Mouse (Mus musculus): ENCODE data around the gene Arhgap15. TPM values are rescaled to one million over a fixed set of nuclear protein-coding genes. Genes with fewer than 3 reads are reported as not detected.

Gene Arhgap15
- total RNA-seq, 1 experiment: not detected

DNA sequence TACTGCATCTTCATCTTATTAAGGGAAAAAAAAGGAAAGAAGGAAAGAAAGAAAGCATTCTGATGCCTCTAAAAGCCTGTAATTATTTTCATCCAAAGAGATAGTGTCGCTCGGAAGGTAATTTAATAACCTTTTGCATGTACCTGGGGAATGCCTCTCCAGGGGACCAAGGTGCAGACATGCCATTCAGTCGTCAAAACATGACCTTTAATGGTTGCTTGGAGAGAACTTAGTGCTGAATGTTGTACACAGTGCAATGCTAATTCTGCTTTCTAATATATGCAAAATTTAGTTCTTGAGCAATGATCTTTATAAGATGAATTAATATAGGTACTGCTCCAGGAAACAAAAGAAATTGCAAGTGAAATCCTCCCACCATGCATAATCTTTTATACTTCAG is 239.3 kb downstream of the Arhgap15 start:
- no peak for TF ChIP-seq HCFC1 (IDR thresholded peaks at IDR 0.05; ENCODE audit: borderline replicate concordance, insufficient read depth, low read length)
- no peak for TF ChIP-seq CHD2 (IDR thresholded peaks at IDR 0.05; ENCODE audit: low read depth, low read length)
- no peak for TF ChIP-seq ZNF384 (IDR thresholded peaks at IDR 0.05; ENCODE audit: low read depth, low read length)
- no peak for TF ChIP-seq MAFK (IDR thresholded peaks at IDR 0.05; ENCODE audit: insufficient read depth, low read depth, low read length)
- TF ChIP-seq ZC3H11A (IDR thresholded peaks at IDR 0.05; ENCODE audit: borderline replicate concordance, low read depth, low read length): no peak
- in situ Hi-C loops (cut with MboI; ENCODE audit: low sequenced_read_pairs in 2 of 2, unreplicated experiment in 2 of 2): no loop called here
- no peak for DNase-seq (ENCODE audit: low read depth, low spot score)
- Histone ChIP-seq H3K9ac (ENCODE audit: insufficient read depth, low read depth, low read length, poor library complexity, severe bottlenecking) (no peak overlapping the region), H3K36me3 (ENCODE audit: control insufficient read depth, insufficient read depth, low read length, poor library complexity, severe bottlenecking) (no peaks in the 10 kb centered on the region), H3K27ac (ENCODE audit: insufficient read depth, low read depth, low read length, poor library complexity, severe bottlenecking) (no peak overlapping the region), H3K9me3 (ENCODE audit: control insufficient read depth, insufficient read depth, low read depth, low read length) (no peaks in the 10 kb centered on the region), H3K4me3 (ENCODE audit: insufficient read depth in 1 of 2, low read depth in 1 of 2, low read length in 2 of 2, poor library complexity in 1 of 2, severe bottlenecking in 1 of 2) (no peak overlapping the region), H3K4me1 (ENCODE audit: control insufficient read depth in 2 of 2, insufficient read depth in 2 of 2, low read length in 2 of 2, poor library complexity in 1 of 2) (no peaks in the 10 kb centered on the region)

GRCm38 (mm10) chr2:43989850-43990249 is 241.2 kb downstream of the Arhgap15 start:
- H3K4me1 ChIP-seq (ENCODE audit: control insufficient read depth in 2 of 2, insufficient read depth in 2 of 2, low read length in 2 of 2, poor library complexity in 1 of 2): no peaks in the 10 kb centered on the region
- H3K4me3 ChIP-seq (ENCODE audit: insufficient read depth in 1 of 2, low read depth in 1 of 2, low read length in 2 of 2, poor library complexity in 1 of 2, severe bottlenecking in 1 of 2): no peak overlapping the region
- in situ Hi-C loops (cut with MboI; ENCODE audit: low sequenced_read_pairs in 2 of 2, unreplicated experiment in 2 of 2): no loop called here
- H3K27ac ChIP-seq (ENCODE audit: insufficient read depth, low read depth, low read length, poor library complexity, severe bottlenecking): no peak overlapping the region
- no peak for DNase-seq (ENCODE audit: low read depth, low spot score)
- H3K9ac ChIP-seq (ENCODE audit: insufficient read depth, low read depth, low read length, poor library complexity, severe bottlenecking): no peak overlapping the region
- no peak for TF ChIP-seq CHD2 (IDR thresholded peaks at IDR 0.05; ENCODE audit: low read depth, low read length)
- no peak for TF ChIP-seq HCFC1 (IDR thresholded peaks at IDR 0.05; ENCODE audit: borderline replicate concordance, insufficient read depth, low read length)
- H3K9me3 ChIP-seq (ENCODE audit: control insufficient read depth, insufficient read depth, low read depth, low read length): no peaks in the 10 kb centered on the region
- no peaks in the 10 kb centered on the region for H3K36me3 ChIP-seq (ENCODE audit: control insufficient read depth, insufficient read depth, low read length, poor library complexity, severe bottlenecking)

- H3K36me3 ChIP-seq (ENCODE audit: control insufficient read depth, insufficient read depth, low read length, poor library complexity, severe bottlenecking): no peaks in the 10 kb centered on the region
- H3K4me1 ChIP-seq (ENCODE audit: control insufficient read depth in 2 of 2, insufficient read depth in 2 of 2, low read length in 2 of 2, poor library complexity in 1 of 2): no peaks in the 10 kb centered on the region
- no peak overlapping the region for H3K9ac ChIP-seq (ENCODE audit: insufficient read depth, low read depth, low read length, poor library complexity, severe bottlenecking)
- DNase-seq (ENCODE audit: low read depth, low spot score): no peak
- no peak overlapping the region for H3K27ac ChIP-seq (ENCODE audit: insufficient read depth, low read depth, low read length, poor library complexity, severe bottlenecking)
- no peaks in the 10 kb centered on the region for H3K9me3 ChIP-seq (ENCODE audit: control insufficient read depth, insufficient read depth, low read depth, low read length)
- TF ChIP-seq ZNF384 (IDR thresholded peaks at IDR 0.05; ENCODE audit: low read depth, low read length) (no peak), HCFC1 (IDR thresholded peaks at IDR 0.05; ENCODE audit: borderline replicate concordance, insufficient read depth, low read length) (no peak), ZC3H11A (IDR thresholded peaks at IDR 0.05; ENCODE audit: borderline replicate concordance, low read depth, low read length) (no peak), CHD2 (IDR thresholded peaks at IDR 0.05; ENCODE audit: low read depth, low read length) (no peak), MAFK (IDR thresholded peaks at IDR 0.05; ENCODE audit: insufficient read depth, low read depth, low read length) (no peak)
- in situ Hi-C loops (cut with MboI; ENCODE audit: low sequenced_read_pairs in 2 of 2, unreplicated experiment in 2 of 2): no loop called here
- H3K4me3 ChIP-seq (ENCODE audit: insufficient read depth in 1 of 2, low read depth in 1 of 2, low read length in 2 of 2, poor library complexity in 1 of 2, severe bottlenecking in 1 of 2): no peak overlapping the region
These were observed 243.9 kb downstream of the Arhgap15 start for GRCm38 (mm10) chr2:43992510-43992909.

DNA sequence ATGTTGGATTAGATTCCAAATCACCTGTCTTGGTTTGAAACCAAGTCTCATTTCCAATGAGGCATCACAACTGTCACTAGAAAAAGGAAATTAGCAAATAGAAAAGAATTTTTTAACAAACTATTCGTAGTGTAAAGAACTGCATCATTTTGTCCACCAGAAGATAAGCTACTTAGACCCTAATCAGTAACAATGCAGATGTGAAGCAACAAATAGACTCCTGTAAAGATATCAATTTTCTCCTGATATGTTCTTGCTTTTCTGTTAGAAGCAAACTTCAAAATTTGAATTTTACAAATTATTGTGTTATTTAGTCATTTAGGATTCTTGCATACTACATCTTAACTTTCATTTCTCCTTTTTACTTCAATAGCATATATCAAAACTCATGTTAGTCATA is 253.8 kb downstream of the Arhgap15 start:
- in situ Hi-C loops (cut with MboI; ENCODE audit: low sequenced_read_pairs in 2 of 2, unreplicated experiment in 2 of 2): no loop called here
- no peak for DNase-seq (ENCODE audit: low read depth, low spot score)
- Histone ChIP-seq H3K36me3 (ENCODE audit: control insufficient read depth, insufficient read depth, low read length, poor library complexity, severe bottlenecking) (no peaks in the 10 kb centered on the region), H3K4me3 (ENCODE audit: insufficient read depth in 1 of 2, low read depth in 1 of 2, low read length in 2 of 2, poor library complexity in 1 of 2, severe bottlenecking in 1 of 2) (no peak overlapping the region), H3K9me3 (ENCODE audit: control insufficient read depth, insufficient read depth, low read depth, low read length) (no peaks in the 10 kb centered on the region), H3K4me1 (ENCODE audit: control insufficient read depth in 2 of 2, insufficient read depth in 2 of 2, low read length in 2 of 2, poor library complexity in 1 of 2) (no peaks in the 10 kb centered on the region), H3K27ac (ENCODE audit: insufficient read depth, low read depth, low read length, poor library complexity, severe bottlenecking) (no peak overlapping the region), H3K9ac (ENCODE audit: insufficient read depth, low read depth, low read length, poor library complexity, severe bottlenecking) (no peak overlapping the region)
- no peak for TF ChIP-seq MAFK (IDR thresholded peaks at IDR 0.05; ENCODE audit: insufficient read depth, low read depth, low read length)
- TF ChIP-seq ZC3H11A (IDR thresholded peaks at IDR 0.05; ENCODE audit: borderline replicate concordance, low read depth, low read length): no peak
- no peak for TF ChIP-seq CHD2 (IDR thresholded peaks at IDR 0.05; ENCODE audit: low read depth, low read length)
- TF ChIP-seq HCFC1 (IDR thresholded peaks at IDR 0.05; ENCODE audit: borderline replicate concordance, insufficient read depth, low read length): no peak
- TF ChIP-seq ZNF384 (IDR thresholded peaks at IDR 0.05; ENCODE audit: low read depth, low read length): no peak

DNA sequence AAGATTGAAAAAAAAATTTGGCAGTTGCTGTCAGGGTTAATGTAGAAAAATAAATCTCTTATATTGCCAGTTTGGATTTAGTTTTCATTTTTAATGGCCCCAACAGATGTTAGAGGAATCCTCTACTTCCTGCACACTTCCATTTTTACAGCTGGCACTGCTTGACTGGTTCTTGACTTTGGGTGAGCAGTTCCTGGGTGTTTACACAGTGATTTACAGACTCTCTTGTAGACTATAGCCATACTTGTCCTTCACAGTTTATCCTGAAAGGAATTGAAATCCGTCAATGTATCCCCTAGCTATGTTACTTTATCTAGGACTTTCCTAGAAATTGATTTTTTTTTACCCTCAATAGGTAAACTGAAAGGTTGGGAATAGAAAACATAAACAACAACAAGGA is 261.6 kb downstream of the Arhgap15 start:
- H3K9ac ChIP-seq (ENCODE audit: insufficient read depth, low read depth, low read length, poor library complexity, severe bottlenecking): no peak overlapping the region
- H3K36me3 ChIP-seq (ENCODE audit: control insufficient read depth, insufficient read depth, low read length, poor library complexity, severe bottlenecking): no peaks in the 10 kb centered on the region
- H3K9me3 ChIP-seq (ENCODE audit: control insufficient read depth, insufficient read depth, low read depth, low read length): no peaks in the 10 kb centered on the region
- TF ChIP-seq CHD2 (IDR thresholded peaks at IDR 0.05; ENCODE audit: low read depth, low read length): no peak
- no peak for TF ChIP-seq MAFK (IDR thresholded peaks at IDR 0.05; ENCODE audit: insufficient read depth, low read depth, low read length)
- TF ChIP-seq ZNF384 (IDR thresholded peaks at IDR 0.05; ENCODE audit: low read depth, low read length): no peak
- no peak for TF ChIP-seq ZC3H11A (IDR thresholded peaks at IDR 0.05; ENCODE audit: borderline replicate concordance, low read depth, low read length)
- no peak for TF ChIP-seq HCFC1 (IDR thresholded peaks at IDR 0.05; ENCODE audit: borderline replicate concordance, insufficient read depth, low read length)
- DNase-seq (ENCODE audit: low read depth, low spot score): no peak
- H3K27ac ChIP-seq (ENCODE audit: insufficient read depth, low read depth, low read length, poor library complexity, severe bottlenecking): no peak overlapping the region
- no peak overlapping the region for H3K4me3 ChIP-seq (ENCODE audit: insufficient read depth in 1 of 2, low read depth in 1 of 2, low read length in 2 of 2, poor library complexity in 1 of 2, severe bottlenecking in 1 of 2)
- in situ Hi-C loops (cut with MboI; ENCODE audit: low sequenced_read_pairs in 2 of 2, unreplicated experiment in 2 of 2): no loop called here
- H3K4me1 ChIP-seq (ENCODE audit: control insufficient read depth in 2 of 2, insufficient read depth in 2 of 2, low read length in 2 of 2, poor library complexity in 1 of 2): no peaks in the 10 kb centered on the region
